In the genomic region with DNA sequence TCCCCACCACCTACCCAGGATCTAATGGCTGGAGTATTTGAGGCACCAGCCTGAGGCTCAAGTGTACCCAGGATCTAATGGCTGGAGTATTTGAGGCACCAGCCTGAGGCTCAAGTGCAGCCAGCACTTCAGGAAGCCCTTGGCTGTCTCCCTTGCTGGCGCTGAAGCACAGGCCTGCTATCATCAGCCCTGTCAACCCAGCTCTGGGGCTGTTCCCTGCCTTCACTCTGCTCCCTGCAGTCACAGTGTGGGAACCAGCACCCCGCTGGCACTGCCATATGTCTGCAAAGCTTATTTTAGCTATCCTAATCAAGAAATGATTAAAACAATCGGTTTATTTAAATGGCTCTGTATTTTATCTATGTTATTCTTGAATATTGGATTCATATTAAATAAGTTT, we compare ENCODE assay signal across 14 mouse cellular contexts.
DNase-seq lines count a peak whose midpoint lies in the region; ATAC-seq lines count a peak whose summit lies in the region.
"Had no signal": no experiment of that assay in that cellular context is flagged by ENCODE, and none has a peak within 500 bp of the region (broad histone marks: within the 10 kb centered on the region; RNA-seq: fewer than 3 reads in every experiment).

No protein-coding gene starts in this region.

- DNase-seq in forebrain, embryonic 11.5 days (ENCODE audit: low spot score): no peak
- no peak for DNase-seq in hindbrain, embryonic 14.5 days (ENCODE audit: low spot score)
- DNase-seq in cerebellum, adult 18-20 months: peak; percentile 88 to 93
- peak; percentile 8 to 33 for DNase-seq in layer of hippocampus, adult 8-10 months (ENCODE audit: low spot score in 2 of 2)
- DNase-seq in liver, embryonic 11.5 days (ENCODE audit: low spot score): no peak
- DNase-seq: thymus, postnatal 14 days had no signal

- H3K9me3 ChIP-seq in forebrain, embryonic 16.5 days (ENCODE audit: control insufficient read depth, low read length): no peaks in the 10 kb centered on the region
- no peaks in the 10 kb centered on the region for H3K9me3 ChIP-seq in forebrain, embryonic 11.5 days (ENCODE audit: control insufficient read depth, low read length)
- no peaks in the 10 kb centered on the region for H3K9me3 ChIP-seq in hindbrain, embryonic 13.5 days
- no peaks in the 10 kb centered on the region for H3K9me3 ChIP-seq in hindbrain, embryonic 14.5 days (ENCODE audit: control insufficient read depth, low read length)
- no peaks in the 10 kb centered on the region for H3K9me3 ChIP-seq in liver, embryonic 11.5 days (ENCODE audit: control insufficient read depth, low read length)
- H3K9me3 ChIP-seq: hindbrain, embryonic 12.5 days; limb, embryonic 12.5 days; midbrain, embryonic 12.5 days; neural tube, embryonic 12.5 days; stomach, embryonic 15.5 days had no signal

- H3K4me1 ChIP-seq in forebrain, embryonic 16.5 days (replicated peaks; ENCODE audit: control insufficient read depth, insufficient read depth, low read length): peaks cover 8% of the 10 kb centered on the region; the same call in 1 of the 2 replicates
- H3K4me1 ChIP-seq in forebrain, embryonic 11.5 days (replicated peaks; ENCODE audit: control insufficient read depth, insufficient read depth, low read length): peaks cover 5% of the 10 kb centered on the region; the same call in 1 of the 2 replicates
- peaks cover 12% of the 10 kb centered on the region for H3K4me1 ChIP-seq in hindbrain, embryonic 13.5 days (replicated peaks)
- peaks cover 4% of the 10 kb centered on the region; the same call in 1 of the 2 replicates for H3K4me1 ChIP-seq in hindbrain, embryonic 14.5 days (replicated peaks; ENCODE audit: control insufficient read depth, insufficient read depth, low read length)
- no peaks in the 10 kb centered on the region for H3K4me1 ChIP-seq in liver, embryonic 11.5 days (replicated peaks; ENCODE audit: control insufficient read depth, insufficient read depth, low read length)
- H3K4me1 ChIP-seq: neural tube, embryonic 12.5 days; stomach, embryonic 15.5 days had no signal

- WGBS in forebrain, embryonic 16.5 days: 43% methylated on average over 3 of the region's 3 CpGs
- WGBS in forebrain, embryonic 11.5 days: 69% methylated on average over 3 of the region's 3 CpGs
- WGBS in hindbrain, embryonic 13.5 days: 61% methylated on average over 3 of the region's 3 CpGs
- WGBS in hindbrain, embryonic 14.5 days: 46% methylated on average over 3 of the region's 3 CpGs
- WGBS in liver, embryonic 11.5 days: 40% methylated on average over 3 of the region's 3 CpGs

- H3K9ac ChIP-seq in forebrain, embryonic 16.5 days (replicated peaks; ENCODE audit: low read depth, low read length): no peak overlapping the region
- no peak overlapping the region for H3K9ac ChIP-seq in forebrain, embryonic 11.5 days (ENCODE audit: low read length)
- no peak overlapping the region for H3K9ac ChIP-seq in hindbrain, embryonic 13.5 days
- H3K9ac ChIP-seq in hindbrain, embryonic 14.5 days: no peak overlapping the region
- H3K9ac ChIP-seq in liver, embryonic 11.5 days (ENCODE audit: low read depth, low read length): no peak overlapping the region
- H3K9ac ChIP-seq: hindbrain, embryonic 12.5 days; limb, embryonic 12.5 days; midbrain, embryonic 12.5 days; neural tube, embryonic 12.5 days; stomach, embryonic 15.5 days had no signal

- no peak overlapping the region for H3K27ac ChIP-seq in forebrain, embryonic 16.5 days (ENCODE audit: low read length)
- no peak overlapping the region for H3K27ac ChIP-seq in forebrain, embryonic 11.5 days (ENCODE audit: low read depth, low read length)
- peak overlapping the region; percentile 6; the same call in 1 of the 2 replicates for H3K27ac ChIP-seq in hindbrain, embryonic 13.5 days
- no peak overlapping the region for H3K27ac ChIP-seq in hindbrain, embryonic 14.5 days
- no peak overlapping the region for H3K27ac ChIP-seq in liver, embryonic 11.5 days (ENCODE audit: low read depth, low read length)
- H3K27ac ChIP-seq: hindbrain, embryonic 12.5 days; limb, embryonic 12.5 days; midbrain, embryonic 12.5 days; neural tube, embryonic 12.5 days; stomach, embryonic 15.5 days had no signal

- H3K4me3 ChIP-seq in forebrain, embryonic 16.5 days (replicated peaks; ENCODE audit: low read length): no peak overlapping the region
- no peak overlapping the region for H3K4me3 ChIP-seq in forebrain, embryonic 11.5 days (ENCODE audit: low read depth, low read length)
- H3K4me3 ChIP-seq in hindbrain, embryonic 13.5 days: no peak overlapping the region
- no peak overlapping the region for H3K4me3 ChIP-seq in hindbrain, embryonic 14.5 days (replicated peaks; ENCODE audit: low read length)
- H3K4me3 ChIP-seq in liver, embryonic 11.5 days (ENCODE audit: low read depth, low read length): no peak overlapping the region
- H3K4me3 ChIP-seq: hindbrain, embryonic 12.5 days; limb, embryonic 12.5 days; midbrain, embryonic 12.5 days; neural tube, embryonic 12.5 days; stomach, embryonic 15.5 days had no signal

- H3K4me2 ChIP-seq in forebrain, embryonic 16.5 days (ENCODE audit: low read length): no peak overlapping the region
- no peak overlapping the region for H3K4me2 ChIP-seq in forebrain, embryonic 11.5 days (ENCODE audit: low read depth, low read length, severe bottlenecking)
- H3K4me2 ChIP-seq in hindbrain, embryonic 13.5 days: no peak overlapping the region
- no peak overlapping the region for H3K4me2 ChIP-seq in hindbrain, embryonic 14.5 days (replicated peaks)
- H3K4me2 ChIP-seq in liver, embryonic 11.5 days: no peak overlapping the region
- H3K4me2 ChIP-seq: hindbrain, embryonic 12.5 days; limb, embryonic 12.5 days; midbrain, embryonic 12.5 days; neural tube, embryonic 12.5 days; stomach, embryonic 15.5 days had no signal

- peak; percentile 71; the same call in 1 of the 2 replicates for ATAC-seq in forebrain, embryonic 16.5 days
- no peak for ATAC-seq in forebrain, embryonic 11.5 days (replicated peaks; ENCODE audit: low FRiP score)
- no peak for ATAC-seq in hindbrain, embryonic 13.5 days (ENCODE audit: low FRiP score)
- no peak for ATAC-seq in hindbrain, embryonic 14.5 days (ENCODE audit: low FRiP score)
- ATAC-seq in liver, embryonic 11.5 days (replicated peaks; ENCODE audit: low FRiP score): no peak
- no peak for ATAC-seq in inflammation-experienced regulatory T-cells, adult 6 months

- no peaks in the 10 kb centered on the region for H3K36me3 ChIP-seq in forebrain, embryonic 16.5 days (ENCODE audit: control insufficient read depth, insufficient read depth)
- H3K36me3 ChIP-seq in forebrain, embryonic 11.5 days (ENCODE audit: control insufficient read depth, insufficient read depth, low read length): no peaks in the 10 kb centered on the region
- H3K36me3 ChIP-seq in hindbrain, embryonic 13.5 days: no peaks in the 10 kb centered on the region
- H3K36me3 ChIP-seq in hindbrain, embryonic 14.5 days (replicated peaks; ENCODE audit: control insufficient read depth, insufficient read depth): no peaks in the 10 kb centered on the region
- no peaks in the 10 kb centered on the region for H3K36me3 ChIP-seq in liver, embryonic 11.5 days (ENCODE audit: control insufficient read depth, insufficient read depth, low read length)
- H3K36me3 ChIP-seq: hindbrain, embryonic 12.5 days; limb, embryonic 12.5 days; midbrain, embryonic 12.5 days; neural tube, embryonic 12.5 days; stomach, embryonic 15.5 days had no signal

- H3K27me3 ChIP-seq in forebrain, embryonic 16.5 days (replicated peaks; ENCODE audit: control insufficient read depth, insufficient read depth, low read length): 0 out of 2 replicates have a peak, but pooled peaks cover 3% of the 10 kb centered on the region
- no peaks in the 10 kb centered on the region for H3K27me3 ChIP-seq in forebrain, embryonic 11.5 days (ENCODE audit: control insufficient read depth, insufficient read depth, low read length)
- no peaks in the 10 kb centered on the region for H3K27me3 ChIP-seq in hindbrain, embryonic 13.5 days
- H3K27me3 ChIP-seq in hindbrain, embryonic 14.5 days (ENCODE audit: control insufficient read depth, insufficient read depth, low read length): no peaks in the 10 kb centered on the region
- H3K27me3 ChIP-seq in liver, embryonic 11.5 days (replicated peaks; ENCODE audit: control insufficient read depth, insufficient read depth, low read length): no peaks in the 10 kb centered on the region
- H3K27me3 ChIP-seq: limb, embryonic 12.5 days; midbrain, embryonic 12.5 days; neural tube, embryonic 12.5 days; stomach, embryonic 15.5 days had no signal

Comparison
In these comparisons a context has a peak if more than half of its experiments do, and no peak if none do; other contexts are left out.
1. DNase-seq: peak in cerebellum, adult 18-20 months (2 of 2) and layer of hippocampus, adult 8-10 months (2 of 2); none in forebrain, embryonic 11.5 days (single experiment), hindbrain, embryonic 14.5 days (single experiment) and liver, embryonic 11.5 days (single experiment).